Mouse (Mus musculus) heart, embryonic 16.5 days (tissue): ENCODE data around the gene Pon3. TPM values are rescaled to one million over a fixed set of nuclear protein-coding genes. Genes with fewer than 3 reads are reported as not detected.

Experiments
- ATAC-seq: fragments of 200-750 bp; cut with Nextera tagmentation; replicated peaks from 2 replicates; pipeline ENCODE4 v1.8.0; 2017; ENCODE audit warnings: moderate number of reproducible peaks; ENCODE audit not compliant: insufficient read depth, low FRiP score; ENCODE audit errors: extremely low read depth
- H3K27ac ChIP-seq: fragments of 300-500 bp; sonication (generic); 2 replicates; pipeline ENCODE4 v1.5.1; 2014; ENCODE audit warnings: mild to moderate bottlenecking, low read length, control low read depth, moderate library complexity
- H3K27me3 ChIP-seq: fragments of 300-500 bp; sonication (generic); 2 replicates; pipeline ENCODE4 v1.6.1; 2014; ENCODE audit warnings: low read length, mixed read lengths; ENCODE audit not compliant: control insufficient read depth, insufficient read depth
- H3K36me3 ChIP-seq: fragments of 300-500 bp; sonication (generic); 2 replicates; pipeline ENCODE4 v1.6.1; 2014; ENCODE audit not compliant: control insufficient read depth, insufficient read depth
- H3K4me1 ChIP-seq: fragments of 300-500 bp; sonication (generic); 2 replicates; pipeline ENCODE4 v1.6.1; 2014; ENCODE audit warnings: low read length, mixed read lengths; ENCODE audit not compliant: control insufficient read depth, insufficient read depth
- H3K4me2 ChIP-seq: fragments of 300-500 bp; sonication (generic); 2 replicates; pipeline ENCODE4 v1.6.1; 2014; ENCODE audit warnings: low read depth, mild to moderate bottlenecking, control low read depth, low read length
- H3K4me3 ChIP-seq: fragments of 300-500 bp; sonication (generic); 2 replicates; pipeline ENCODE4 v1.5.1; 2014; ENCODE audit warnings: mild to moderate bottlenecking, control low read depth, low read length
- H3K9ac ChIP-seq: fragments of 300-500 bp; sonication (generic); 2 replicates; pipeline ENCODE4 v1.6.1; 2014; ENCODE audit warnings: low read length, control low read depth
- H3K9me3 ChIP-seq: fragments of 300-500 bp; sonication (generic); replicated peaks from 2 replicates; pipeline ENCODE4 v1.6.1; 2016; ENCODE audit warnings: low read length; ENCODE audit not compliant: control insufficient read depth
- WGBS: fragments of 180-500 bp; shearing (Covaris S2); extraction: QIAGEN DNeasy Blood & Tissue Kit; methylation state at CpG from one replicate; pipeline ENCODE4 v1.1.7; 2014; 5-methylcytosine and 5-hydroxymethylcytosine counted together
- polyA plus RNA-seq: library from polyadenylated mRNA; unstranded; fragments of >200 nt; fragmentation: Nextera tagmentation; extraction: Ambion mirVana; gene quantifications from 2 replicates; pipeline ENCODE4 v1.2.1, GENCODE M21; 2015

Gene Pon3
- polyA plus RNA-seq, 1 experiment from 2014 or later = 36.8 TPM

GRCm38 (mm10) chr6:5263250-5263999 is 7.3 kb upstream of the Pon3 start:
- no peak for ATAC-seq
- H3K27me3 ChIP-seq = no peaks in the 10 kb centered on the region
- no peak overlapping the region for H3K4me2 ChIP-seq

GRCm38 (mm10) chr6:5262322-5263249 is 6.5 kb upstream of the Pon3 start:
- Histone ChIP-seq H3K4me2 (no peak overlapping the region), H3K36me3 (peaks cover 10% of the 10 kb centered on the region), H3K4me1 (no peaks in the 10 kb centered on the region), H3K9me3 (no peaks in the 10 kb centered on the region), H3K9ac (no peak overlapping the region), H3K27ac (no peak overlapping the region), H3K4me3 (no peak overlapping the region), H3K27me3 (no peaks in the 10 kb centered on the region)
- WGBS = 67% methylated on average over 9 of the region's 10 CpGs
- no peak for ATAC-seq

More at GRCm38 (mm10) chr6:5263250-5263999, 7.3 kb upstream of the Pon3 start:
- H3K9ac ChIP-seq = no peak overlapping the region
- no peak overlapping the region for H3K4me3 ChIP-seq
- no peak overlapping the region for H3K27ac ChIP-seq
- peaks cover 14% of the 10 kb centered on the region for H3K36me3 ChIP-seq
- H3K9me3 ChIP-seq = no peaks in the 10 kb centered on the region
- 74% methylated on average over 8 of the region's 8 CpGs for WGBS
- no peaks in the 10 kb centered on the region for H3K4me1 ChIP-seq

GRCm38 (mm10) chr6:5255291-5255690 is 795 bp downstream of the Pon3 start:
- Histone ChIP-seq H3K27ac (peak overlapping the region; percentile 83), H3K4me3 (peak overlapping the region; percentile 76), H3K4me1 (peaks cover 8% of the 10 kb centered on the region), H3K27me3 (no peaks in the 10 kb centered on the region), H3K4me2 (peak overlapping the region; percentile 68), H3K9me3 (no peaks in the 10 kb centered on the region), H3K9ac (peak overlapping the region; percentile 84), H3K36me3 (no peaks in the 10 kb centered on the region; the same call in 1 of the 2 replicates)
- WGBS = 26% methylated on average over 6 of the region's 6 CpGs
- no peak for ATAC-seq

- no peaks in the 10 kb centered on the region; the same call in 1 of the 2 replicates for H3K36me3 ChIP-seq
- H3K4me1 ChIP-seq = peaks cover 8% of the 10 kb centered on the region
- 93% methylated on average over 2 of the region's 2 CpGs for WGBS
- H3K4me2 ChIP-seq = peak overlapping the region; percentile 68
- no peak overlapping the region for H3K27ac ChIP-seq
- ATAC-seq = no peak
- peak overlapping the region; percentile 84; the same call in 1 of the 2 replicates for H3K9ac ChIP-seq
- H3K9me3 ChIP-seq = no peaks in the 10 kb centered on the region
- no peaks in the 10 kb centered on the region for H3K27me3 ChIP-seq
- H3K4me3 ChIP-seq = peak overlapping the region; percentile 76
Measured at GRCm38 (mm10) chr6:5254869-5255268, 1.2 kb downstream of the Pon3 start.

- Histone ChIP-seq H3K9ac (no peak overlapping the region), H3K27ac (no peak overlapping the region), H3K27me3 (no peaks in the 10 kb centered on the region), H3K36me3 (peaks cover 7% of the 10 kb centered on the region; the same call in 1 of the 2 replicates), H3K9me3 (no peaks in the 10 kb centered on the region), H3K4me1 (no peaks in the 10 kb centered on the region), H3K4me3 (no peak overlapping the region), H3K4me2 (no peak overlapping the region)
- 89% methylated on average over 6 of the region's 6 CpGs for WGBS
- ATAC-seq = no peak
Measured at GRCm38 (mm10) chr6:5245926-5246325, 10.2 kb downstream of the Pon3 start.

GRCm38 (mm10) chr6:5238799-5239198 is 17.3 kb downstream of the Pon3 start:
- Histone ChIP-seq H3K27me3 (no peaks in the 10 kb centered on the region), H3K9ac (no peak overlapping the region), H3K4me2 (no peak overlapping the region), H3K27ac (no peak overlapping the region), H3K4me1 (no peaks in the 10 kb centered on the region), H3K9me3 (no peaks in the 10 kb centered on the region), H3K4me3 (no peak overlapping the region), H3K36me3 (peaks cover 20% of the 10 kb centered on the region)
- 86% methylated on average over 3 of the region's 3 CpGs for WGBS
- no peak for ATAC-seq

- no peaks in the 10 kb centered on the region for H3K4me1 ChIP-seq
- H3K27ac ChIP-seq = no peak overlapping the region
- H3K36me3 ChIP-seq = peaks cover 20% of the 10 kb centered on the region
- no peak overlapping the region for H3K4me3 ChIP-seq
- no peak overlapping the region for H3K9ac ChIP-seq
- no peaks in the 10 kb centered on the region for H3K9me3 ChIP-seq
- H3K4me2 ChIP-seq = no peak overlapping the region
- no peaks in the 10 kb centered on the region for H3K27me3 ChIP-seq
- WGBS = 81% methylated on average over 4 of the region's 4 CpGs
- ATAC-seq = no peak
Measured at GRCm38 (mm10) chr6:5237510-5237909, 18.6 kb downstream of the Pon3 start.

GRCm38 (mm10) chr6:5236843-5237371 is 19.2 kb downstream of the Pon3 start:
- no peaks in the 10 kb centered on the region for H3K9me3 ChIP-seq
- no peak overlapping the region for H3K9ac ChIP-seq
- peaks cover 15% of the 10 kb centered on the region for H3K36me3 ChIP-seq
- H3K4me3 ChIP-seq = no peak overlapping the region
- no peaks in the 10 kb centered on the region for H3K27me3 ChIP-seq
- WGBS = 89% methylated on average over 8 of the region's 8 CpGs
- H3K27ac ChIP-seq = no peak overlapping the region
- no peak overlapping the region for H3K4me2 ChIP-seq
- H3K4me1 ChIP-seq = no peaks in the 10 kb centered on the region
- ATAC-seq = no peak
